Mouse (Mus musculus): ENCODE results near the gene Rab6a.
A peak's percentile ranks its signal among the peaks of the same experiment; 100 is the strongest.

The Rab6a gene

GRCm38 (mm10) chr7:100684081-100684480 is 76.9 kb downstream of the Rab6a start:
- DNase-seq (ENCODE audit: low spot score): no peak

GRCm38 (mm10) chr7:100684538-100684937 is 77.3 kb downstream of the Rab6a start:
- peak; percentile 49 for DNase-seq (ENCODE audit: low spot score)

- peak; percentile 77 for DNase-seq (ENCODE audit: low spot score)
Measured at GRCm38 (mm10) chr7:100685061-100686030, 78.1 kb downstream of the Rab6a start.

GRCm38 (mm10) chr7:100688471-100688870 is 81.3 kb downstream of the Rab6a start:
- no peak for DNase-seq (ENCODE audit: low spot score)

All from urinary bladder, postnatal 25 days (tissue).